Mouse (Mus musculus) C2C12 (cell line): ENCODE results near the gene Gm39566. TPM values are rescaled to one million over a fixed set of nuclear protein-coding genes. Genes with fewer than 3 reads are reported as not detected.

Experiments used
- H3K27me3 ChIP-seq: one replicate; pipeline ENCODE4 v1.6.1; 2011; ENCODE audit not compliant: control insufficient read depth, insufficient read depth, insufficient read length
- H3K36me3 ChIP-seq: one replicate; pipeline ENCODE4 v1.6.1; 2011; ENCODE audit not compliant: control insufficient read depth, insufficient read depth
- H3K4me3 ChIP-seq: one replicate; pipeline ENCODE4 v1.5.1; 2011; ENCODE audit warnings: mild to moderate bottlenecking, control low read depth; ENCODE audit not compliant: poor library complexity, insufficient read depth, severe bottlenecking
- H3K79me2 ChIP-seq: one replicate; pipeline ENCODE4 v1.6.1; 2011; ENCODE audit not compliant: control insufficient read depth, insufficient read depth
- H3K79me3 ChIP-seq: one replicate; pipeline ENCODE4 v1.6.1; 2011; ENCODE audit warnings: low read depth, control low read depth
- H3ac ChIP-seq: one replicate; pipeline ENCODE3; 2011; ENCODE audit warnings: low read depth; ENCODE audit not compliant: control insufficient read depth, insufficient read length
- CEBPB ChIP-seq: IDR thresholded peaks from one replicate; pipeline ENCODE4 v1.6.1; 2011; ENCODE audit warnings: low read depth, mild to moderate bottlenecking, control low read depth, moderate library complexity
- CTCF ChIP-seq: IDR thresholded peaks from one replicate; pipeline ENCODE4 v1.5.1; 2011; ENCODE audit not compliant: control insufficient read depth, insufficient read depth, insufficient read length
- FOSL1 ChIP-seq: IDR thresholded peaks from one replicate; pipeline ENCODE4 v1.8.0; 2011; ENCODE audit warnings: mild to moderate bottlenecking, low read length; ENCODE audit not compliant: poor library complexity, insufficient read depth, severe bottlenecking
- MAX ChIP-seq: IDR thresholded peaks from one replicate; pipeline ENCODE4 v1.6.1; 2011; ENCODE audit warnings: mild to moderate bottlenecking, control low read depth
- MYOD1 ChIP-seq: IDR thresholded peaks from one replicate; pipeline ENCODE4 v1.6.1; 2011; ENCODE audit warnings: low read depth; ENCODE audit not compliant: control insufficient read depth, insufficient read length
- MYOG ChIP-seq: IDR thresholded peaks from one replicate; pipeline ENCODE4 v1.6.1; 2011; ENCODE audit not compliant: control insufficient read depth, insufficient read length; ENCODE audit errors: extremely low read depth
- USF1 ChIP-seq: IDR thresholded peaks from one replicate; pipeline ENCODE4 v1.6.1; 2011; ENCODE audit warnings: low read depth, mild to moderate bottlenecking, control low read depth, moderate library complexity
- polyA plus RNA-seq: library from polyadenylated mRNA; unstranded; fragments of >200 nt; fragmentation: generic; extraction: Trizol; gene quantifications from one replicate; pipeline ENCODE4 v1.2.1, GENCODE M21; 2012; ENCODE audit warnings: missing spikeins

The Gm39566 gene
- polyA plus RNA-seq, 1 experiment, result not detected

- peaks cover 9% of the 10 kb centered on the region for H3K36me3 ChIP-seq
- no peak overlapping the region for H3ac ChIP-seq
- no peaks in the 10 kb centered on the region for H3K79me2 ChIP-seq
- H3K27me3 ChIP-seq, result no peaks in the 10 kb centered on the region
- no peak overlapping the region for H3K4me3 ChIP-seq
- H3K79me3 ChIP-seq, result no peaks in the 10 kb centered on the region
- TF ChIP-seq CTCF, result no peak
- TF ChIP-seq CEBPB, result no peak
- no peak for TF ChIP-seq USF1
- no peak for TF ChIP-seq MYOG
- TF ChIP-seq MAX, result no peak
- TF ChIP-seq FOSL1, result no peak
- no peak for TF ChIP-seq MYOD1
These were observed 36.1 kb downstream of the Gm39566 start for GRCm38 (mm10) chr11:69778985-69779384.

- Histone ChIP-seq H3ac (no peak overlapping the region), H3K79me2 (no peaks in the 10 kb centered on the region), H3K4me3 (no peak overlapping the region), H3K27me3 (no peaks in the 10 kb centered on the region), H3K36me3 (peaks cover 9% of the 10 kb centered on the region), H3K79me3 (no peaks in the 10 kb centered on the region)
- TF ChIP-seq CEBPB (no peak), USF1 (no peak), MAX (no peak), MYOD1 (no peak), FOSL1 (no peak), MYOG (no peak)
These were observed 36.7 kb downstream of the Gm39566 start for GRCm38 (mm10) chr11:69778258-69778982.

- no peaks in the 10 kb centered on the region for H3K27me3 ChIP-seq
- H3K79me3 ChIP-seq, result no peaks in the 10 kb centered on the region
- TF ChIP-seq MAX (no peak), CTCF (no peak)
- no peak overlapping the region for H3ac ChIP-seq
- H3K4me3 ChIP-seq, result no peak overlapping the region
- no peaks in the 10 kb centered on the region for H3K79me2 ChIP-seq
- H3K36me3 ChIP-seq, result peaks cover 5% of the 10 kb centered on the region
These were observed 37.4 kb downstream of the Gm39566 start for GRCm38 (mm10) chr11:69777504-69778257.

- no peak for TF ChIP-seq MYOD1
- TF ChIP-seq USF1, result no peak
- TF ChIP-seq CEBPB, result no peak
- no peak for TF ChIP-seq FOSL1
- TF ChIP-seq MYOG, result no peak
- no peak for TF ChIP-seq MAX
- TF ChIP-seq CTCF, result no peak
- Histone ChIP-seq H3K79me3 (no peaks in the 10 kb centered on the region), H3ac (no peak overlapping the region), H3K4me3 (no peak overlapping the region), H3K36me3 (no peaks in the 10 kb centered on the region), H3K27me3 (no peaks in the 10 kb centered on the region), H3K79me2 (no peaks in the 10 kb centered on the region)
These were observed 38.6 kb downstream of the Gm39566 start for GRCm38 (mm10) chr11:69776488-69776887.

GRCm38 (mm10) chr11:69775716-69776115 is 39.4 kb downstream of the Gm39566 start:
- no peak for TF ChIP-seq CEBPB
- TF ChIP-seq MYOG, result no peak
- no peak for TF ChIP-seq FOSL1
- Histone ChIP-seq H3ac (no peak overlapping the region), H3K27me3 (no peaks in the 10 kb centered on the region), H3K4me3 (no peak overlapping the region), H3K79me2 (no peaks in the 10 kb centered on the region), H3K36me3 (no peaks in the 10 kb centered on the region), H3K79me3 (no peaks in the 10 kb centered on the region)

GRCm38 (mm10) chr11:69774961-69775360 is 40.1 kb downstream of the Gm39566 start:
- no peaks in the 10 kb centered on the region for H3K79me3 ChIP-seq
- H3K79me2 ChIP-seq, result no peaks in the 10 kb centered on the region
- TF ChIP-seq CEBPB (no peak), MYOD1 (no peak), USF1 (no peak), FOSL1 (no peak), MYOG (no peak), MAX (no peak), CTCF (no peak)

More at GRCm38 (mm10) chr11:69774961-69775360, 40.1 kb downstream of the Gm39566 start:
- H3ac ChIP-seq, result no peak overlapping the region
- no peaks in the 10 kb centered on the region for H3K36me3 ChIP-seq
- no peaks in the 10 kb centered on the region for H3K27me3 ChIP-seq
- no peak overlapping the region for H3K4me3 ChIP-seq
